Mouse (Mus musculus): ENCODE results near the gene Gm10392. TPM values are rescaled to one million over a fixed set of nuclear protein-coding genes. Genes with fewer than 3 reads are reported as not detected.
A peak's percentile ranks its signal among the peaks of the same experiment; 100 is the strongest.

Gm10392 gene
- total RNA-seq, 1 experiment, result not detected

GRCm38 (mm10) chr11:77500361-77501325 is 18.4 kb downstream of the Gm10392 start:
- H3K9ac ChIP-seq (ENCODE audit: insufficient read depth, low read depth, low read length, poor library complexity, severe bottlenecking), result no peak overlapping the region
- DNase-seq (ENCODE audit: low read depth, low spot score), result no peak
- peaks cover 55% of the 10 kb centered on the region for H3K36me3 ChIP-seq (ENCODE audit: control insufficient read depth, insufficient read depth, low read length, poor library complexity, severe bottlenecking)
- H3K4me3 ChIP-seq (ENCODE audit: insufficient read depth in 1 of 2, low read depth in 1 of 2, low read length in 2 of 2, poor library complexity in 1 of 2, severe bottlenecking in 1 of 2), result no peak overlapping the region
- TF ChIP-seq ZNF384 (IDR thresholded peaks at IDR 0.05; ENCODE audit: low read depth, low read length) (no peak), ZC3H11A (IDR thresholded peaks at IDR 0.05; ENCODE audit: borderline replicate concordance, low read depth, low read length) (no peak), HCFC1 (IDR thresholded peaks at IDR 0.05; ENCODE audit: borderline replicate concordance, insufficient read depth, low read length) (no peak), CHD2 (IDR thresholded peaks at IDR 0.05; ENCODE audit: low read depth, low read length) (no peak), MAFK (IDR thresholded peaks at IDR 0.05; ENCODE audit: insufficient read depth, low read depth, low read length) (no peak)
- no peaks in the 10 kb centered on the region for H3K9me3 ChIP-seq (ENCODE audit: control insufficient read depth, insufficient read depth, low read depth, low read length)
- in situ Hi-C loops (cut with MboI; ENCODE audit: low sequenced_read_pairs in 2 of 2, unreplicated experiment in 2 of 2), result no loop called here
- H3K27ac ChIP-seq (ENCODE audit: insufficient read depth, low read depth, low read length, poor library complexity, severe bottlenecking), result peak overlapping the region; percentile 32
- H3K4me1 ChIP-seq (ENCODE audit: control insufficient read depth in 2 of 2, insufficient read depth in 2 of 2, low read length in 2 of 2, poor library complexity in 1 of 2), result peaks cover 8 to 46% of the 10 kb centered on the region in 2 experiments; a peak in 3 of 4 replicates

- DNase-seq (ENCODE audit: low read depth, low spot score), result no peak
- no peak overlapping the region for H3K27ac ChIP-seq (ENCODE audit: insufficient read depth, low read depth, low read length, poor library complexity, severe bottlenecking)
- no peak overlapping the region for H3K9ac ChIP-seq (ENCODE audit: insufficient read depth, low read depth, low read length, poor library complexity, severe bottlenecking)
- in situ Hi-C loops (cut with MboI; ENCODE audit: low sequenced_read_pairs in 2 of 2, unreplicated experiment in 2 of 2), result no loop called here
- no peaks in the 10 kb centered on the region for H3K9me3 ChIP-seq (ENCODE audit: control insufficient read depth, insufficient read depth, low read depth, low read length)
- no peak overlapping the region for H3K4me3 ChIP-seq (ENCODE audit: insufficient read depth in 1 of 2, low read depth in 1 of 2, low read length in 2 of 2, poor library complexity in 1 of 2, severe bottlenecking in 1 of 2)
- TF ChIP-seq ZNF384 (IDR thresholded peaks at IDR 0.05; ENCODE audit: low read depth, low read length), result no peak
- no peak for TF ChIP-seq HCFC1 (IDR thresholded peaks at IDR 0.05; ENCODE audit: borderline replicate concordance, insufficient read depth, low read length)
- no peak for TF ChIP-seq ZC3H11A (IDR thresholded peaks at IDR 0.05; ENCODE audit: borderline replicate concordance, low read depth, low read length)
- no peak for TF ChIP-seq MAFK (IDR thresholded peaks at IDR 0.05; ENCODE audit: insufficient read depth, low read depth, low read length)
- no peak for TF ChIP-seq CHD2 (IDR thresholded peaks at IDR 0.05; ENCODE audit: low read depth, low read length)
- peaks cover 13 to 55% of the 10 kb centered on the region in 2 experiments for H3K4me1 ChIP-seq (ENCODE audit: control insufficient read depth in 2 of 2, insufficient read depth in 2 of 2, low read length in 2 of 2, poor library complexity in 1 of 2)
- H3K36me3 ChIP-seq (ENCODE audit: control insufficient read depth, insufficient read depth, low read length, poor library complexity, severe bottlenecking), result peaks cover 42% of the 10 kb centered on the region
Measured at GRCm38 (mm10) chr11:77499354-77499753, 19.6 kb downstream of the Gm10392 start.

- Histone ChIP-seq H3K4me3 (ENCODE audit: insufficient read depth in 1 of 2, low read depth in 1 of 2, low read length in 2 of 2, poor library complexity in 1 of 2, severe bottlenecking in 1 of 2) (peak overlapping the region; percentile 6 to 19; a peak in 3 of 4 replicates), H3K4me1 (ENCODE audit: control insufficient read depth in 2 of 2, insufficient read depth in 2 of 2, low read length in 2 of 2, poor library complexity in 1 of 2) (peaks cover 15 to 51% of the 10 kb centered on the region in 2 experiments), H3K9me3 (ENCODE audit: control insufficient read depth, insufficient read depth, low read depth, low read length) (no peaks in the 10 kb centered on the region), H3K27ac (ENCODE audit: insufficient read depth, low read depth, low read length, poor library complexity, severe bottlenecking) (peak overlapping the region; percentile 82), H3K36me3 (ENCODE audit: control insufficient read depth, insufficient read depth, low read length, poor library complexity, severe bottlenecking) (peaks cover 35% of the 10 kb centered on the region), H3K9ac (ENCODE audit: insufficient read depth, low read depth, low read length, poor library complexity, severe bottlenecking) (peak overlapping the region; percentile 51; the same call in 1 of the 2 replicates)
- TF ChIP-seq CHD2 (IDR thresholded peaks at IDR 0.05; ENCODE audit: low read depth, low read length) (no peak), ZC3H11A (IDR thresholded peaks at IDR 0.05; ENCODE audit: borderline replicate concordance, low read depth, low read length) (no peak), ZNF384 (IDR thresholded peaks at IDR 0.05; ENCODE audit: low read depth, low read length) (no peak)
- DNase-seq (ENCODE audit: low read depth, low spot score), result no peak
- in situ Hi-C loops (cut with MboI; ENCODE audit: low sequenced_read_pairs in 2 of 2, unreplicated experiment in 2 of 2), result no loop called here
Measured at GRCm38 (mm10) chr11:77498261-77499139, 20.5 kb downstream of the Gm10392 start.

GRCm38 (mm10) chr11:77497851-77498250 is 21.1 kb downstream of the Gm10392 start:
- DNase-seq (ENCODE audit: low read depth, low spot score), result no peak
- Histone ChIP-seq H3K36me3 (ENCODE audit: control insufficient read depth, insufficient read depth, low read length, poor library complexity, severe bottlenecking) (peaks cover 28% of the 10 kb centered on the region), H3K27ac (ENCODE audit: insufficient read depth, low read depth, low read length, poor library complexity, severe bottlenecking) (peak overlapping the region; percentile 82), H3K4me3 (ENCODE audit: insufficient read depth in 1 of 2, low read depth in 1 of 2, low read length in 2 of 2, poor library complexity in 1 of 2, severe bottlenecking in 1 of 2) (peak overlapping the region; percentile 6 to 19; a peak in 3 of 4 replicates), H3K9me3 (ENCODE audit: control insufficient read depth, insufficient read depth, low read depth, low read length) (no peaks in the 10 kb centered on the region), H3K9ac (ENCODE audit: insufficient read depth, low read depth, low read length, poor library complexity, severe bottlenecking) (peak overlapping the region; percentile 51), H3K4me1 (ENCODE audit: control insufficient read depth in 2 of 2, insufficient read depth in 2 of 2, low read length in 2 of 2, poor library complexity in 1 of 2) (peaks cover 15 to 45% of the 10 kb centered on the region in 2 experiments)
- TF ChIP-seq ZC3H11A (IDR thresholded peaks at IDR 0.05; ENCODE audit: borderline replicate concordance, low read depth, low read length), result no peak
- in situ Hi-C loops (cut with MboI; ENCODE audit: low sequenced_read_pairs in 2 of 2, unreplicated experiment in 2 of 2), result no loop called here

Data from ES-E14 (cell line).